Mouse (Mus musculus) olfactory bulb, adult 2 months (tissue): Measurements from ENCODE around the gene Hexim1.

ENCODE experiments used
- CTCF ChIP-seq: fragments of 200-500 bp; IDR thresholded peaks from 2 replicates; pipeline ENCODE4 v1.5.1; 2012; ENCODE audit warnings: low read depth, mild to moderate bottlenecking, low read length, moderate library complexity; ENCODE audit not compliant: insufficient read depth
- POLR2A ChIP-seq: fragments of 200-500 bp; IDR thresholded peaks from 2 replicates; pipeline ENCODE4 v1.6.1; 2012; ENCODE audit warnings: mild to moderate bottlenecking, low read depth, low read length, moderate library complexity; ENCODE audit not compliant: insufficient read depth

DNA sequence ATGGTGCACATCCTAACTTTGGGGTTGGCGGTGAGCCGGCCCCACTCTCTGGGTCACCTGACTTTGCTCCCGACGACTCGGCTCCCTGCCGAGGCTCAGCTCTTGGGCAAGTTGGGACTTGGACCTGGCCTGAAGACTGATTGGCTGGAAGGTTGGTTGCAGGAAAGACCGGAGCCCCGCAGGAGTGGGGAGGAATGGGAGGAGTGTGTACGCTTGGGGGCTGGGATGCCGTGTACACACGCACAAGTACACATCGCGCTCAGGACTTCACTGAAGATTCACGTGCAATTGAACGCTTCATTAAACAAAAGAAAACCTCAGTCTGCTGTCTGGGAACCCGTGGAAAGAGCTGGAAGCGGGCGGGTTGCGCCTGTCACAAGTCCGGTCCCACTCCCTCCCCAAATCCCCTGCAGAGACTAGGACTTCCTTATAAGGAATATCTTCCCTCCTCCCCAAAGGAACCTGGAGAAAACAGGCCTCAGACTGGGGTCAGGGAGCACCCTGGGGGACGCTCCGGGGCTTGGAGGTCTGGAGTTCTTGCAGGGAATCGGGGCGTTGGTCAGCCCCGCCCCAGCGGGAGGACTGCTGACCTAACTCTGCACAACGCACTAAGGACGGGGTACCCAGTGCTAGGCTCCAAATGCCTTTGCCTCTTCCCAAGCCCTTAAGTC, 4.0 kb upstream of the Hexim1 start:
- TF ChIP-seq POLR2A (no peak), CTCF (no peak)
